Mouse (Mus musculus) cortical plate, adult 2 months (tissue): ENCODE measurements around the gene Onecut3. TPM values are rescaled to one million over a fixed set of nuclear protein-coding genes. Genes with fewer than 3 reads are reported as not detected.

Experiments used
- H3K27ac ChIP-seq: fragments of 200-500 bp; 2 replicates; pipeline ENCODE4 v1.5.1; 2012; ENCODE audit warnings: low read length, control low read depth, inconsistent platforms; ENCODE audit not compliant: insufficient read depth
- H3K4me1 ChIP-seq: fragments of 200-500 bp; 2 replicates; pipeline ENCODE4 v1.6.1; 2011; ENCODE audit warnings: low read length; ENCODE audit not compliant: control insufficient read depth, insufficient read depth
- H3K4me3 ChIP-seq: fragments of 200-500 bp; 2 replicates; pipeline ENCODE4 v1.5.1; 2011; ENCODE audit warnings: mild to moderate bottlenecking, low read length, control low read depth; ENCODE audit not compliant: insufficient read depth
- CTCF ChIP-seq: fragments of 200-500 bp; IDR thresholded peaks from 2 replicates; pipeline ENCODE4 v1.5.1; 2011; ENCODE audit warnings: mild to moderate bottlenecking, control low read depth, low read length; ENCODE audit not compliant: insufficient read depth; ENCODE audit errors: extremely low read depth
- POLR2A ChIP-seq: fragments of 200-500 bp; IDR thresholded peaks from 2 replicates; pipeline ENCODE4 v1.6.1; 2011; ENCODE audit warnings: mild to moderate bottlenecking, low read length, control low read depth; ENCODE audit not compliant: insufficient read depth; ENCODE audit errors: extremely low read depth
- polyA plus RNA-seq: library from polyadenylated mRNA; depleted of rRNA; stranded (reverse); fragments of >200 nt; gene quantifications from 2 replicates; pipeline ENCODE4 v1.2.3, GENCODE M21; 2012; rRNA removed

The Onecut3 gene
- polyA plus RNA-seq, 1 experiment: not detected

GRCm38 (mm10) chr10:80566375-80567092 lies 71.9 kb downstream of the Onecut3 start:
- Histone ChIP-seq H3K27ac (peak overlapping the region; percentile 91), H3K4me1 (peaks cover 5% of the 10 kb centered on the region; the same call in 1 of the 2 replicates), H3K4me3 (no peak overlapping the region)
- TF ChIP-seq CTCF: peak; percentile 86
- no peak; the same call in 1 of the 2 replicates for TF ChIP-seq POLR2A

Other genes starting within 250 kb of the Onecut3 start
- gene Ndufs7, start 245.7 kb upstream of the Onecut3 start, polyA plus RNA-seq: 417 and 424 TPM in 2 replicates
- gene Gamt, start 233.8 kb upstream of the Onecut3 start, polyA plus RNA-seq: 43.9 and 59.6 TPM in 2 replicates
- gene Dazap1, start 233.3 kb upstream of the Onecut3 start, polyA plus RNA-seq: 65.4 and 70.8 TPM in 2 replicates
- 2,242 and 2,263 TPM in 2 replicates for gene Rps15, start 202.4 kb upstream of the Onecut3 start, polyA plus RNA-seq
- gene Apc2, start 198.9 kb upstream of the Onecut3 start, polyA plus RNA-seq: 54.9 and 55.2 TPM in 2 replicates
- 51.9 and 52.3 TPM in 2 replicates for gene 2310011J03Rik, start 174.3 kb upstream of the Onecut3 start, polyA plus RNA-seq
- 13.1 and 13.9 TPM in 2 replicates for gene Pcsk4, start 165.3 kb upstream of the Onecut3 start, polyA plus RNA-seq
- gene Reep6, start 164.9 kb upstream of the Onecut3 start, polyA plus RNA-seq: 5.7 and 6.3 TPM in 2 replicates
- 7.9 and 9.4 TPM in 2 replicates for gene Adamtsl5, start 146.4 kb upstream of the Onecut3 start, polyA plus RNA-seq
- 36.3 and 40.3 TPM in 2 replicates for gene Plk5, start 138.4 kb upstream of the Onecut3 start, polyA plus RNA-seq
- gene Mex3d, start 107.2 kb upstream of the Onecut3 start, polyA plus RNA-seq: 13.8 and 14.3 TPM in 2 replicates
- 186 and 210 TPM in 2 replicates for gene Mbd3, start 95.3 kb upstream of the Onecut3 start, polyA plus RNA-seq
- gene Uqcr11, start 88.0 kb upstream of the Onecut3 start, polyA plus RNA-seq: 1,456 and 1,595 TPM in 2 replicates
- gene Tcf3, start 61.2 kb upstream of the Onecut3 start, polyA plus RNA-seq: 25.5 and 26.0 TPM in 2 replicates
- gene Atp8b3, start 44.3 kb downstream of the Onecut3 start, polyA plus RNA-seq: 0.08 and 0.09 TPM in 2 replicates
- gene Rexo1, start 66.7 kb downstream of the Onecut3 start, polyA plus RNA-seq: 44.7 and 45.0 TPM in 2 replicates
- 34.7 and 36.9 TPM in 2 replicates for gene Klf16, start 82.5 kb downstream of the Onecut3 start, polyA plus RNA-seq
- 329 and 330 TPM in 2 replicates for gene Abhd17a, start 95.5 kb downstream of the Onecut3 start, polyA plus RNA-seq
- gene Scamp4, start 108.0 kb downstream of the Onecut3 start, polyA plus RNA-seq: 63.2 and 63.9 TPM in 2 replicates
- gene Adat3, start 108.0 kb downstream of the Onecut3 start, polyA plus RNA-seq: 4.0 and 4.3 TPM in 2 replicates
- gene Gm49322, start 111.2 kb downstream of the Onecut3 start, polyA plus RNA-seq: 2.5 and 2.8 TPM in 2 replicates
- 294 and 314 TPM in 2 replicates for gene Csnk1g2, start 128.0 kb downstream of the Onecut3 start, polyA plus RNA-seq
- 98.8 and 102 TPM in 2 replicates for gene Btbd2, start 162.2 kb downstream of the Onecut3 start, polyA plus RNA-seq
- gene Mknk2, start 183.3 kb downstream of the Onecut3 start, polyA plus RNA-seq: 47.1 and 54.0 TPM in 2 replicates
- gene Mob3a, start 207.1 kb downstream of the Onecut3 start, polyA plus RNA-seq: 7.9 and 9.4 TPM in 2 replicates
- 111 and 118 TPM in 2 replicates for gene Izumo4, start 207.3 kb downstream of the Onecut3 start, polyA plus RNA-seq
- gene Ap3d1, start 247.4 kb downstream of the Onecut3 start, polyA plus RNA-seq: 157 and 159 TPM in 2 replicates